Comparison of ENCODE assay signal across 9 mouse cellular contexts in genomic region chr9:42121631-42122354, GRCm38 (mm10). TPM values are rescaled to one million over a fixed set of nuclear protein-coding genes. Genes with fewer than 3 reads are reported as not detected.
DNase-seq lines count a peak whose midpoint lies in the region; ATAC-seq and TF ChIP-seq lines count a peak whose summit lies in the region.
"Had no signal": no experiment of that assay in that cellular context is flagged by ENCODE, and none has a peak within 500 bp of the region (broad histone marks: within the 10 kb centered on the region; RNA-seq: fewer than 3 reads in every experiment).

No protein-coding gene starts in this region.

- ATAC-seq in kidney, embryonic 16.5 days (ENCODE audit: low FRiP score, low TSS enrichment), result no peak
- no peak for ATAC-seq in embryonic facial prominence, embryonic 12.5 days (ENCODE audit: insufficient number of reproducible peaks, insufficient read depth, low FRiP score, low TSS enrichment)
- ATAC-seq in intestine, postnatal 0 days, result peak; percentile 35
- no peak for ATAC-seq in megakaryocyte progenitor cell, adult 5-6 weeks (replicated peaks; ENCODE audit: poor library complexity)

- H3K4me2 ChIP-seq in kidney, embryonic 16.5 days (replicated peaks; ENCODE audit: low read depth, low read length), result peak overlapping the region; percentile 97; the same call in 1 of the 2 replicates
- peak overlapping the region; percentile 90 for H3K4me2 ChIP-seq in embryonic facial prominence, embryonic 12.5 days (replicated peaks)
- H3K4me2 ChIP-seq in intestine, postnatal 0 days (replicated peaks; ENCODE audit: low read depth), result peak overlapping the region; percentile 97
- H3K4me2 ChIP-seq: liver, embryonic 11.5 days had no signal

- intact Hi-C loops in heart, postnatal 36 days (cut with DNase I), result loop anchor here (5.0 kb wide), 3 partner anchors 49 to 121 kb away; no protein-coding TSS in a partner anchor

- DNase-seq in kidney, adult 18-20 months, result no peak
- no peak for DNase-seq in heart, postnatal 36 days
- no peak for DNase-seq in layer of hippocampus, postnatal 25 days (ENCODE audit: extremely low spot score in 1 of 2, low spot score in 1 of 2)

- 79% methylated on average over 10 of the region's 10 CpGs for WGBS in kidney, embryonic 16.5 days
- 77% methylated on average over 10 of the region's 10 CpGs for WGBS in bone marrow, adult 2 months
- WGBS in embryonic facial prominence, embryonic 12.5 days, result 70% methylated on average over 10 of the region's 10 CpGs
- WGBS in intestine, postnatal 0 days, result 55% methylated on average over 10 of the region's 10 CpGs

- no peak overlapping the region for H3K27ac ChIP-seq in kidney, embryonic 16.5 days (ENCODE audit: low read length)
- peak overlapping the region; percentile 40 for H3K27ac ChIP-seq in bone marrow, adult 2 months (ENCODE audit: control insufficient read depth, insufficient read depth, low read depth, low read length, poor library complexity)
- H3K27ac ChIP-seq in embryonic facial prominence, embryonic 12.5 days, result no peak overlapping the region
- peak overlapping the region; percentile 31 for H3K27ac ChIP-seq in intestine, postnatal 0 days (ENCODE audit: low read depth, low read length)

- H3K4me1 ChIP-seq in kidney, embryonic 16.5 days (ENCODE audit: insufficient read depth, low read length), result peaks cover 26% of the 10 kb centered on the region
- H3K4me1 ChIP-seq in bone marrow, adult 2 months (ENCODE audit: control insufficient read depth, insufficient read depth, low read length), result peaks cover 7% of the 10 kb centered on the region
- peaks cover 19% of the 10 kb centered on the region for H3K4me1 ChIP-seq in embryonic facial prominence, embryonic 12.5 days
- H3K4me1 ChIP-seq in intestine, postnatal 0 days (replicated peaks; ENCODE audit: control insufficient read depth, insufficient read depth, low read length), result no peaks in the 10 kb centered on the region

- H3K9ac ChIP-seq in kidney, embryonic 16.5 days (replicated peaks; ENCODE audit: low read length), result no peak overlapping the region
- H3K9ac ChIP-seq in embryonic facial prominence, embryonic 12.5 days, result no peak overlapping the region
- H3K9ac ChIP-seq in intestine, postnatal 0 days (ENCODE audit: low read depth, low read length), result no peak overlapping the region

- H3K36me3 ChIP-seq in kidney, embryonic 16.5 days (ENCODE audit: insufficient read depth, low read length), result no peaks in the 10 kb centered on the region
- no peaks in the 10 kb centered on the region for H3K36me3 ChIP-seq in embryonic facial prominence, embryonic 12.5 days
- H3K36me3 ChIP-seq in intestine, postnatal 0 days (ENCODE audit: control insufficient read depth, insufficient read depth), result no peaks in the 10 kb centered on the region

- H3K27me3 ChIP-seq in kidney, embryonic 16.5 days (ENCODE audit: insufficient read depth, low read length), result no peaks in the 10 kb centered on the region
- no peaks in the 10 kb centered on the region for H3K27me3 ChIP-seq in embryonic facial prominence, embryonic 12.5 days
- no peaks in the 10 kb centered on the region for H3K27me3 ChIP-seq in intestine, postnatal 0 days (replicated peaks; ENCODE audit: control insufficient read depth, insufficient read depth, low read length)

- no peak overlapping the region for H3K4me3 ChIP-seq in kidney, embryonic 16.5 days (ENCODE audit: low read length)
- H3K4me3 ChIP-seq in bone marrow, adult 2 months (replicated peaks; ENCODE audit: control insufficient read depth, low read depth, low read length), result peak overlapping the region; percentile 55
- H3K4me3 ChIP-seq in embryonic facial prominence, embryonic 12.5 days, result no peak overlapping the region
- no peak overlapping the region for H3K4me3 ChIP-seq in intestine, postnatal 0 days (ENCODE audit: low read depth, low read length)

- no peaks in the 10 kb centered on the region for H3K9me3 ChIP-seq in kidney, embryonic 16.5 days (ENCODE audit: low read length)
- H3K9me3 ChIP-seq in embryonic facial prominence, embryonic 12.5 days, result no peaks in the 10 kb centered on the region
- no peaks in the 10 kb centered on the region for H3K9me3 ChIP-seq in intestine, postnatal 0 days (ENCODE audit: control insufficient read depth)

- TF ChIP-seq POLR2A in bone marrow, adult 2 months (IDR thresholded peaks at IDR 0.05; ENCODE audit: borderline replicate concordance, control insufficient read depth, low read depth, low read length), result no peak

- no peak for TF ChIP-seq CTCF in bone marrow, adult 2 months (IDR thresholded peaks at IDR 0.05; ENCODE audit: control insufficient read depth, insufficient read depth, low read length)
- no peak for TF ChIP-seq CTCF in intestine, postnatal 0 days (IDR thresholded peaks at IDR 0.05; ENCODE audit: low read depth)

RNA-seq across cellular contexts. Expression of gene Sorl1, which starts 2.3 kb away (rescaled TPM):
- polyA plus RNA-seq in kidney, embryonic 16.5 days (2015; fragmentation: Nextera tagmentation; extraction: Ambion mirVana), result 11.3 and 12.5 TPM in 2 replicates
- polyA plus RNA-seq in bone marrow, adult 2 months (2011; ENCODE audit: insufficient read depth, insufficient read length, low replicate concordance, missing spikeins), result 10.2 and 32.7 TPM in 2 replicates
- polyA plus RNA-seq in embryonic facial prominence, embryonic 12.5 days (2016; fragmentation: Nextera tagmentation; extraction: Ambion mirVana), result 11.3 and 11.6 TPM in 2 replicates
- 2.8 and 3.6 TPM in 2 replicates for polyA plus RNA-seq in intestine, postnatal 0 days (2015; fragmentation: Nextera tagmentation; extraction: Ambion mirVana)
- 10 to 100 TPM; 12.5 to 13.3 TPM for total RNA-seq in heart, postnatal 36 days (2021)
- total RNA-seq in layer of hippocampus, postnatal 25 days (2021), result 100 to 1,000 TPM; 187 to 196 TPM
- 26.8 and 29.4 TPM in 2 replicates for total RNA-seq in megakaryocyte progenitor cell, adult 5-6 weeks (2015)
- total RNA-seq in megakaryocyte progenitor cell, adult 5-6 weeks (2017), result 23.9 and 29.4 TPM in 2 replicates

Comparison
In these comparisons a context has a peak if more than half of its experiments do, and no peak if none do; other contexts are left out.
1. H3K27ac ChIP-seq: peak in bone marrow, adult 2 months (single experiment) and intestine, postnatal 0 days (single experiment); none in kidney, embryonic 16.5 days (single experiment) and embryonic facial prominence, embryonic 12.5 days (single experiment).
2. Peak in every context shown above with its lines, with median percentiles within 50 percentile points of each other: H3K4me2 ChIP-seq.